Mouse (Mus musculus) CD4-positive naive resting alpha-beta T cell, adult 76 days (primary cell): ENCODE results near the gene Gm45234. TPM values are rescaled to one million over a fixed set of nuclear protein-coding genes. Genes with fewer than 3 reads are reported as not detected.

Experiments
- total RNA-seq: library from RNA; stranded (reverse); gene quantifications from one replicate; pipeline ENCODE4 v1.2.4, GENCODE M21; 2023

The Gm45234 gene
- 1.9 TPM for total RNA-seq

GRCm38 (mm10) chr6:124755831-124756595, at the start of gene Gm45234, which contains the start of gene Atn1:
TSS of gene Gm45234 (minus strand) at chr6:124756021.
TSS of gene Atn1 (minus strand) at chr6:124756524.

GRCm38 (mm10) chr6:124779222-124779983, 23.6 kb upstream of the Gm45234 start, which contains the start of gene Lrrc23:
TSS of gene Lrrc23 (minus strand) at chr6:124779727.

GRCm38 (mm10) chr6:124769101-124769765, 13.4 kb upstream of the Gm45234 start, which contains the start of gene Eno2:
TSS of gene Eno2 (minus strand) at chr6:124769673.

GRCm38 (mm10) chr6:124740888-124741761, 14.7 kb downstream of the Gm45234 start, which contains the start of gene Grcc10:
TSS of gene Grcc10 (minus strand) at chr6:124741374.

GRCm38 (mm10) chr6:124738511-124739023, 17.3 kb downstream of the Gm45234 start, which contains the start of gene Ptpn6:
TSS of gene Ptpn6 (minus strand) at chr6:124738714.

GRCm38 (mm10) chr6:124711824-124712782, 43.7 kb downstream of the Gm45234 start, which contains the start of the genes Emg1 and Phb2:
TSS of gene Emg1 (minus strand) at chr6:124712178.
TSS of gene Phb2 (plus strand) at chr6:124712336.

Other genes starting within 250 kb of the Gm45234 start
- gene C1ra, start 243.6 kb downstream of the Gm45234 start, total RNA-seq: not detected
- gene C1s1, start 213.7 kb downstream of the Gm45234 start, total RNA-seq: not detected
- 0.38 TPM for gene C1rb, start 185.7 kb downstream of the Gm45234 start, total RNA-seq
- gene C1s2, start 119.9 kb downstream of the Gm45234 start, total RNA-seq: not detected
- 57.6 TPM for gene Lpcat3, start 93.0 kb downstream of the Gm45234 start, total RNA-seq
- gene Emg1, start 43.8 kb downstream of the Gm45234 start, total RNA-seq: 163 TPM
- 127 TPM for gene Phb2, start 43.7 kb downstream of the Gm45234 start, total RNA-seq
- 175 TPM for gene Ptpn6, start 17.3 kb downstream of the Gm45234 start, total RNA-seq
- gene Grcc10, start 14.6 kb downstream of the Gm45234 start, total RNA-seq: 222 TPM
- gene Atn1, start 503 bp upstream of the Gm45234 start, total RNA-seq: 151 TPM
- gene Eno2, start 13.7 kb upstream of the Gm45234 start, total RNA-seq: 2.5 TPM
- gene Lrrc23, start 23.7 kb upstream of the Gm45234 start, total RNA-seq: 10.3 TPM
- 3.4 TPM for gene Spsb2, start 52.6 kb upstream of the Gm45234 start, total RNA-seq
- gene Tpi1, start 58.3 kb upstream of the Gm45234 start, total RNA-seq: 25.6 TPM
- 61.8 TPM for gene Usp5, start 73.5 kb upstream of the Gm45234 start, total RNA-seq
- gene Cdca3, start 73.5 kb upstream of the Gm45234 start, total RNA-seq: 4.2 TPM
- gene Gnb3, start 84.3 kb upstream of the Gm45234 start, total RNA-seq: not detected
- gene P3h3, start 101.7 kb upstream of the Gm45234 start, total RNA-seq: not detected
- 0.82 TPM for gene Gpr162, start 108.0 kb upstream of the Gm45234 start, total RNA-seq
- gene Cd4, start 132.2 kb upstream of the Gm45234 start, total RNA-seq: 401 TPM
- gene Lag3, start 155.7 kb upstream of the Gm45234 start, total RNA-seq: 2.6 TPM
- 60.5 TPM for gene Ptms, start 164.1 kb upstream of the Gm45234 start, total RNA-seq
- gene Mlf2, start 175.4 kb upstream of the Gm45234 start, total RNA-seq: 72.1 TPM
- 40.5 TPM for gene Cops7a, start 209.5 kb upstream of the Gm45234 start, total RNA-seq
- gene Pianp, start 240.7 kb upstream of the Gm45234 start, total RNA-seq: 1.1 TPM